Mouse (Mus musculus) lung, postnatal 0 days (tissue): ENCODE measurements around the gene St6galnac3. TPM values are rescaled to one million over a fixed set of nuclear protein-coding genes. Genes with fewer than 3 reads are reported as not detected.

Experiments
- ATAC-seq: fragments of 200-750 bp; cut with Nextera tagmentation; 2 replicates; pipeline ENCODE4 v1.8.0; 2017; ENCODE audit warnings: moderate library complexity
- DNase-seq: peaks from one replicate; pipeline ENCODE4 v3.0.0-alpha.2; 2016; ENCODE audit warnings: low spot score
- H3K27ac ChIP-seq: fragments of 300-500 bp; sonication (generic); 2 replicates; pipeline ENCODE4 v1.5.1; 2014; ENCODE audit warnings: antibody characterized with exemption, mild to moderate bottlenecking, low read length, mixed read lengths
- H3K27me3 ChIP-seq: fragments of 300-500 bp; sonication (generic); replicated peaks from 2 replicates; pipeline ENCODE4 v1.6.1; 2014; ENCODE audit warnings: low read length, mixed read lengths; ENCODE audit not compliant: insufficient read depth
- H3K36me3 ChIP-seq: fragments of 300-500 bp; sonication (generic); 2 replicates; pipeline ENCODE4 v1.6.1; 2014; ENCODE audit warnings: low read length, mixed read lengths; ENCODE audit not compliant: insufficient read depth
- H3K4me1 ChIP-seq: fragments of 300-500 bp; sonication (generic); 2 replicates; pipeline ENCODE4 v1.6.1; 2014; ENCODE audit warnings: antibody characterized with exemption, low read depth, low read length, mixed read lengths; ENCODE audit not compliant: insufficient read depth
- H3K4me2 ChIP-seq: fragments of 300-500 bp; sonication (generic); replicated peaks from 2 replicates; pipeline ENCODE4 v1.6.1; 2014; ENCODE audit warnings: low read depth, mild to moderate bottlenecking, low read length, moderate library complexity, mixed read lengths
- H3K4me3 ChIP-seq: fragments of 300-500 bp; sonication (generic); 2 replicates; pipeline ENCODE4 v1.5.1; 2014; ENCODE audit warnings: low read depth, low read length
- H3K9ac ChIP-seq: fragments of 300-500 bp; sonication (generic); replicated peaks from 2 replicates; pipeline ENCODE4 v1.6.1; 2014; ENCODE audit warnings: low read depth, mild to moderate bottlenecking
- H3K9me3 ChIP-seq: fragments of 300-500 bp; sonication (generic); 2 replicates; pipeline ENCODE4 v1.6.1; 2016; ENCODE audit warnings: low read length, mixed read lengths
- CTCF ChIP-seq: IDR thresholded peaks from 2 replicates; pipeline ENCODE4 v1.5.1; 2016; ENCODE audit warnings: antibody characterized with exemption, mild to moderate bottlenecking
- EP300 ChIP-seq: IDR thresholded peaks from 2 replicates; pipeline ENCODE4 v1.6.1; 2016; ENCODE audit warnings: antibody characterized with exemption, mild to moderate bottlenecking, control low read depth
- WGBS: fragments of 180-500 bp; shearing (Covaris S2); extraction: QIAGEN DNeasy Blood & Tissue Kit; methylation state at CpG from one replicate; pipeline ENCODE4 v1.1.7; 2014; 5-methylcytosine and 5-hydroxymethylcytosine counted together
- polyA plus RNA-seq: library from polyadenylated mRNA; unstranded; fragments of >200 nt; fragmentation: Nextera tagmentation; extraction: Ambion mirVana; gene quantifications from 2 replicates; pipeline ENCODE4 v1.2.1, GENCODE M21; 2015

Gene St6galnac3
- polyA plus RNA-seq, 1 experiment from 2014 or later: 12.9 TPM

- Histone ChIP-seq H3K4me2 (no peak overlapping the region), H3K4me1 (peaks cover 6% of the 10 kb centered on the region; the same call in 1 of the 2 replicates), H3K27me3 (no peaks in the 10 kb centered on the region), H3K27ac (no peak overlapping the region), H3K9ac (no peak overlapping the region), H3K36me3 (no peaks in the 10 kb centered on the region), H3K9me3 (no peaks in the 10 kb centered on the region), H3K4me3 (no peak overlapping the region)
- DNase-seq (no peak), ATAC-seq (no peak)
- WGBS: 89% methylated on average over 7 of the region's 7 CpGs
- TF ChIP-seq CTCF (no peak), EP300 (no peak)
Observed at GRCm38 (mm10) chr3:153717742-153718141, 7.2 kb downstream of the St6galnac3 start.

GRCm38 (mm10) chr3:153715646-153716045 lies 9.3 kb downstream of the St6galnac3 start:
- WGBS: 37% methylated on average over 7 of the region's 7 CpGs
- TF ChIP-seq EP300 (no peak), CTCF (no peak)
- Histone ChIP-seq H3K4me1 (peaks cover 6% of the 10 kb centered on the region; the same call in 1 of the 2 replicates), H3K4me3 (no peak overlapping the region), H3K9me3 (no peaks in the 10 kb centered on the region), H3K36me3 (no peaks in the 10 kb centered on the region; the same call in 1 of the 2 replicates), H3K27ac (no peak overlapping the region), H3K4me2 (no peak overlapping the region), H3K27me3 (no peaks in the 10 kb centered on the region), H3K9ac (no peak overlapping the region)
- peak; percentile 16 for DNase-seq
- peak; percentile 43 for ATAC-seq

- H3K27me3 ChIP-seq: no peaks in the 10 kb centered on the region
Observed at GRCm38 (mm10) chr3:153710545-153710944, 14.4 kb downstream of the St6galnac3 start.

GRCm38 (mm10) chr3:153707687-153708086 lies 17.3 kb downstream of the St6galnac3 start:
- Histone ChIP-seq H3K36me3 (no peaks in the 10 kb centered on the region; the same call in 1 of the 2 replicates), H3K27ac (no peak overlapping the region), H3K27me3 (no peaks in the 10 kb centered on the region), H3K4me2 (no peak overlapping the region), H3K9ac (no peak overlapping the region), H3K4me1 (peaks cover 2% of the 10 kb centered on the region; the same call in 1 of the 2 replicates), H3K4me3 (no peak overlapping the region), H3K9me3 (no peaks in the 10 kb centered on the region)
- no peak for ATAC-seq
- DNase-seq: no peak
- TF ChIP-seq EP300 (no peak), CTCF (peak; percentile 57)
- 71% methylated on average over 6 of the region's 6 CpGs for WGBS

More at GRCm38 (mm10) chr3:153710545-153710944, 14.4 kb downstream of the St6galnac3 start:
- H3K36me3 ChIP-seq: no peaks in the 10 kb centered on the region; the same call in 1 of the 2 replicates
- no peak overlapping the region for H3K9ac ChIP-seq
- DNase-seq (peak; percentile 51), ATAC-seq (peak; percentile 48)
- TF ChIP-seq EP300 (peak; percentile 55; the same call in 1 of the 2 replicates), CTCF (no peak)
- peaks cover 4% of the 10 kb centered on the region; the same call in 1 of the 2 replicates for H3K4me1 ChIP-seq
- H3K9me3 ChIP-seq: no peaks in the 10 kb centered on the region
- no peak overlapping the region for H3K4me2 ChIP-seq
- H3K27ac ChIP-seq: no peak overlapping the region
- 8% methylated on average over 1 of the region's 1 CpGs for WGBS
- no peak overlapping the region for H3K4me3 ChIP-seq

DNA sequence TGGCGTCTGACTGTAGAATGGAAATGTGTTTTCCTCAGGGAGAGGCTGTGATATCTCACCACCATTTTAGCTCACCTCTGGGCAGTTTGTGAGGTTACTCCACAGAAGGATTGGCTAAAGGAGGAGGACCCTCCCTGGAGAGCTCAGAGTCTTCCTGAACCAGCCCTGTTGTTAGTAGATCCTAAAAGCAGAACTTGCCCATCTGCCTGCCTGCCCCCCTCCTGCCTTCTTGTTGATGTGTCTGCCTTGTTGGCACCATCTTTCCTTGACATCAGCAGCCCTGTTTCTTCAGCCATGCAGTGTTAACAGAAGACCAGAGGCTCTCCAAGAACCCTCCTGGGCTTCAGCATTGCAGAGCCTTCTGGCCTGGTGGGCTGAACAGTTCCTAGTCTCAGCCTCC lies 18.1 kb downstream of the St6galnac3 start:
- ATAC-seq: no peak
- TF ChIP-seq EP300: no peak
- no peak for TF ChIP-seq CTCF
- no peak for DNase-seq
- Histone ChIP-seq H3K36me3 (no peaks in the 10 kb centered on the region), H3K27me3 (no peaks in the 10 kb centered on the region), H3K4me3 (no peak overlapping the region), H3K27ac (no peak overlapping the region), H3K9me3 (no peaks in the 10 kb centered on the region), H3K4me1 (peaks cover 2% of the 10 kb centered on the region; the same call in 1 of the 2 replicates), H3K4me2 (no peak overlapping the region), H3K9ac (no peak overlapping the region)
- 68% methylated on average over 1 of the region's 1 CpGs for WGBS

DNA sequence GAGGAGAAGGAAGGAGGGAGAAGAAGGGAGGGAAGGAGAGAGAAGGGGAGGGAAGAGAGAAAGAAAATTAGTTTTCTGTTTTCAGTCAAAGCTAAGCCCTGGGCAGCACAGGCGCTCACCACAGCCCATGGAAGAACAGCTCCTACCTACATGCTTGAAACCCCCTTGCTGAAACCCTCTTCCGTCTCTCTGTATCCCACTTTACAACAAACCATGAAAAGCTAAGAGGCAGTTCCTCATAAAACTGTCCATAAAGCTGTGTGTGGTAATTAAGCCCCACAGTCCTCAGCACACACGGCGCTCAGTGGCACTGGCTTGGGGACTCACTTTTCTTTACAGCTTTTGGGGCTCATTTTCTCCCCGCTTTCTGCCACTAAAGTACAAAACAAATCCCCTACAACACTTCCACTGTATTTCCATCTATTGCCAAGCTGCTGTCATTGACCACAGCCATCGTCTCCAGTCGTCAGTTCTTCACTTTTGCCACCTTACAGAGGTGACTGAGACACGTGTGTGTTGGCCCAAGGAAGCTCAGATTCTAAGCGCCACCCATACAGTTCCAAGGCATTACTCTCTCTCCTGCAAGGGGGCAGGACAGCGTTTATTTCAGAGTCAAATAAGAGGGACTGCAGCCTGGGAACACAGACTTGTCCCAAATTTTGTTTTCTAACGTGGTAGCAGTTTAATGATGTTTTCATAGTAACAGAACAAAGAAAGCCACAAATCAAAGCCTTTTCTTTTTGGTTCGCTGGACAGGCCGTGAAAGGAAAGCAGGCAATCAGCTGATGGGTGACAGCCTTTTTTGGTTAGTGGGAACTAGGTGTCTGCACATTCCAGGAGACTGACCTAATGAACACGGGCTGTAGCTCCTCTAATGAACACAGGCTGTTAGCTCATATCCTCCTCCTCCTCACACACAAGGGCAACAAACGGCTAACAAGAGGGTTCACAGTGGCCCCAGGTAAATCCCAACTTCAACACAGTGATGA lies 22.9 kb downstream of the St6galnac3 start:
- no peak for DNase-seq
- Histone ChIP-seq H3K4me2 (no peak overlapping the region), H3K9ac (no peak overlapping the region), H3K4me1 (no peaks in the 10 kb centered on the region), H3K36me3 (no peaks in the 10 kb centered on the region), H3K27ac (no peak overlapping the region), H3K9me3 (no peaks in the 10 kb centered on the region), H3K27me3 (no peaks in the 10 kb centered on the region), H3K4me3 (no peak overlapping the region)
- WGBS: 58% methylated on average over 15 of the region's 15 CpGs
- TF ChIP-seq EP300 (no peak), CTCF (no peak)
- ATAC-seq: no peak
